Mouse (Mus musculus) bone marrow macrophage, adult 2 months (primary cell): ENCODE data around the gene Hsdl1.

Experiments
- CTCF ChIP-seq: IDR thresholded peaks from 2 replicates; pipeline ENCODE4 v1.5.1; 2012; ENCODE audit warnings: low read depth, mild to moderate bottlenecking, low read length, moderate library complexity
- POLR2A ChIP-seq: IDR thresholded peaks from 2 replicates; pipeline ENCODE4 v1.6.1; 2012; ENCODE audit warnings: mild to moderate bottlenecking, low read depth, low read length, borderline replicate concordance

GRCm38 (mm10) chr8:119516674-119517073 lies 58.3 kb downstream of the Hsdl1 start:
- TF ChIP-seq POLR2A (no peak), CTCF (no peak)
